Mouse (Mus musculus) heart, embryonic 14.5 days (tissue): ENCODE data around the gene Mylk3. TPM values are rescaled to one million over a fixed set of nuclear protein-coding genes. Genes with fewer than 3 reads are reported as not detected.

Source experiments
- ATAC-seq: fragments of 200-750 bp; cut with Nextera tagmentation; 2 replicates; pipeline ENCODE4 v1.8.0; 2017; ENCODE audit warnings: low read depth, moderate TSS enrichment; ENCODE audit not compliant: insufficient number of reproducible peaks, insufficient read depth, low FRiP score
- H3K27ac ChIP-seq, 2 experiments: fragments of 200-500 bp in 1 of 2; fragments of 300-500 bp in 1 of 2; sonication (generic) in 1 of 2; replicated peaks in 1 of 2; 2 replicates each; pipeline ENCODE4 v1.5.1; 2012 to 2014; ENCODE audit warnings: low read depth in 2 of 2, low read length in 2 of 2, control low read depth in 1 of 2, mild to moderate bottlenecking in 1 of 2, mixed read lengths in 1 of 2; ENCODE audit not compliant: control insufficient read depth in 1 of 2, insufficient read depth in 1 of 2
- H3K27me3 ChIP-seq: fragments of 300-500 bp; sonication (generic); 2 replicates; pipeline ENCODE4 v1.6.1; 2014; ENCODE audit warnings: mild to moderate bottlenecking, low read length, control low read depth; ENCODE audit not compliant: control insufficient read depth, insufficient read depth
- H3K36me3 ChIP-seq: fragments of 300-500 bp; sonication (generic); 2 replicates; pipeline ENCODE4 v1.6.1; 2014; ENCODE audit warnings: mild to moderate bottlenecking, control low read depth, low read length, mixed read lengths; ENCODE audit not compliant: control insufficient read depth, insufficient read depth
- H3K4me1 ChIP-seq, 2 experiments: fragments of 200-500 bp in 1 of 2; fragments of 300-500 bp in 1 of 2; sonication (generic) in 1 of 2; 2 replicates each; pipeline ENCODE4 v1.6.1; 2012 to 2014; ENCODE audit warnings: low read length in 2 of 2, control low read depth in 1 of 2, mixed read lengths in 1 of 2; ENCODE audit not compliant: control insufficient read depth in 2 of 2, insufficient read depth in 2 of 2
- H3K4me2 ChIP-seq: fragments of 300-500 bp; sonication (generic); 2 replicates; pipeline ENCODE4 v1.6.1; 2014; ENCODE audit warnings: mild to moderate bottlenecking, low read length
- H3K4me3 ChIP-seq, 2 experiments: fragments of 200-500 bp in 1 of 2; fragments of 300-500 bp in 1 of 2; sonication (generic) in 1 of 2; 2 replicates each; pipeline ENCODE4 v1.5.1; 2012 to 2014; ENCODE audit warnings: low read length in 2 of 2, mild to moderate bottlenecking in 2 of 2, control low read depth in 1 of 2, low read depth in 1 of 2, moderate library complexity in 1 of 2; ENCODE audit not compliant: control insufficient read depth in 1 of 2, insufficient read depth in 1 of 2
- H3K9ac ChIP-seq: fragments of 300-500 bp; sonication (generic); 2 replicates; pipeline ENCODE4 v1.6.1; 2014; ENCODE audit warnings: mild to moderate bottlenecking, low read length
- H3K9me3 ChIP-seq: fragments of 300-500 bp; sonication (generic); 2 replicates; pipeline ENCODE4 v1.6.1; 2016; ENCODE audit warnings: low read length, control low read depth; ENCODE audit not compliant: control insufficient read depth
- WGBS: fragments of 180-500 bp; shearing (Covaris S2); extraction: QIAGEN DNeasy Blood & Tissue Kit; methylation state at CpG from one replicate; pipeline ENCODE4 v1.1.7; 2014; 5-methylcytosine and 5-hydroxymethylcytosine counted together
- polyA plus RNA-seq: library from polyadenylated mRNA; unstranded; fragments of >200 nt; fragmentation: Nextera tagmentation; extraction: Ambion mirVana; gene quantifications from 2 replicates; pipeline ENCODE4 v1.2.1, GENCODE M21; 2014

Gene Mylk3
- polyA plus RNA-seq, 1 experiment from 2014 or later: 244 TPM

- Histone ChIP-seq H3K4me1 (peaks cover 0 to 33% of the 10 kb centered on the region in 2 experiments; a peak in 3 of 4 replicates), H3K9ac (peak overlapping the region; percentile 90), H3K36me3 (peaks cover 35% of the 10 kb centered on the region), H3K9me3 (no peaks in the 10 kb centered on the region), H3K4me3 (peak overlapping the region; percentile 96 to 99), H3K4me2 (peak overlapping the region; percentile 79), H3K27ac (peak overlapping the region; percentile 57 to 95), H3K27me3 (no peaks in the 10 kb centered on the region)
- 1% methylated on average over 53 of the region's 53 CpGs for WGBS
- peak; percentile 22 for ATAC-seq
Measured at GRCm38 (mm10) chr8:85298600-85299433, 87.3 kb downstream of the Mylk3 start.

GRCm38 (mm10) chr8:85286846-85287245 is 99.3 kb downstream of the Mylk3 start:
- 83% methylated on average over 1 of the region's 1 CpGs for WGBS
- Histone ChIP-seq H3K9ac (no peak overlapping the region), H3K36me3 (peaks cover 86% of the 10 kb centered on the region), H3K27ac (no peak overlapping the region), H3K4me1 (no peaks in the 10 kb centered on the region), H3K4me2 (no peak overlapping the region), H3K4me3 (no peak overlapping the region), H3K9me3 (no peaks in the 10 kb centered on the region), H3K27me3 (no peaks in the 10 kb centered on the region)
- no peak for ATAC-seq

Other genes with a start within 250 kb of the Mylk3 start
- not detected in 2 replicates for gene Cks1brt, start 234.4 kb downstream of the Mylk3 start, polyA plus RNA-seq
- not detected in 2 replicates for gene Olfr371, start 160.4 kb downstream of the Mylk3 start, polyA plus RNA-seq
- gene Orc6, start 86.7 kb downstream of the Mylk3 start, polyA plus RNA-seq: 61.7 and 61.8 TPM in 2 replicates
- 106 and 110 TPM in 2 replicates for gene Vps35, start 86.5 kb downstream of the Mylk3 start, polyA plus RNA-seq
- gene 4921524J17Rik, start 46.5 kb upstream of the Mylk3 start, polyA plus RNA-seq: 58.9 and 62.5 TPM in 2 replicates
- gene Gpt2, start 106.2 kb upstream of the Mylk3 start, polyA plus RNA-seq: 6.3 and 7.7 TPM in 2 replicates
- 130 and 141 TPM in 2 replicates for gene Dnaja2, start 169.0 kb upstream of the Mylk3 start, polyA plus RNA-seq